Mouse (Mus musculus): ENCODE data around the gene Heg1.

DNA sequence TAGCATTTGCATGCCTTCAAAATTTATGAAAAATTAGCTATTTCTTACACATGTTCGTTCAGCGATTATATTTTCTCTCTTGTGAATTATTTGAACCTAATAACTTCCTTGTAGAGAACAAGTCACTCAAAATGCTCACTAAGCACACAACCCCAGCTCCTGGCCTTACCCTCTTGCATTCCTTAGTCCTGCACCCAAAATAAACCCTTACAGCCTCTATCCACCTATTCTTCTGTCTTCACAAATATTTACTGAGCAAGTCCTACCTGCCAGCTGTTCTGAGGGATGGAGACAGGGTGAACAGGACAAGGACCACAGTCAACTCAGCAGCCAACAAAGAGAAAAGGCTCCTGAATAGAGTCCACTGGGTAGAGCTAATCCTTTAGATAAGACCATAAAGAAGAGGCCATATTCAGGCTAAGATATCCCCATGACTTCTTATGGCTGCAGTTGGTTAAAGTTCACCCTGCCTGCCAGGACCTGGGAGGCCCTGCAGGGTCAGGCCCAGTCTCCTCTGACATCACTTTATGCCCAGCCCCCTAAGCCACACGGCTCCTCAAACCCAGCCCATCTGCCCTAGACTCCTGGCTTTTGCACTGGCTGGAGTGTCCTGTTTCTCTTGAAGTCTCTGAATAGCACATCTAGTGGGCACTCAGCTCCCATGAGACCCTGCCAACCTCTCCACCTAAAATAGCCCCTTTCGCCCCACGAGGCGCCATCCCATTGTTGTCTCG lies 102.7 kb downstream of the Heg1 start:
- no peak for TF ChIP-seq CTCF (IDR thresholded peaks at IDR 0.05; ENCODE audit: borderline replicate concordance, extremely low read depth, insufficient read depth, insufficient read length)
- TF ChIP-seq POLR2A (IDR thresholded peaks at IDR 0.05; ENCODE audit: borderline replicate concordance, extremely low read depth, insufficient read depth, insufficient read length, poor library complexity, severe bottlenecking), result no peak
